Mouse (Mus musculus) embryonic facial prominence, embryonic 10.5 days (tissue): ENCODE results near the gene Ly75. TPM values are rescaled to one million over a fixed set of nuclear protein-coding genes. Genes with fewer than 3 reads are reported as not detected.

Source experiments
- DNase-seq: peaks from one replicate; pipeline ENCODE4 v3.0.0-alpha.2; 2017; ENCODE audit warnings: low spot score
- H3K27ac ChIP-seq: fragments of 300-500 bp; sonication (generic); replicated peaks from 2 replicates; pipeline ENCODE4 v1.5.1; 2016; ENCODE audit warnings: mild to moderate bottlenecking
- H3K27me3 ChIP-seq: fragments of 300-500 bp; sonication (generic); replicated peaks from 2 replicates; pipeline ENCODE4 v1.6.1; 2016; ENCODE audit warnings: low read depth, mild to moderate bottlenecking; ENCODE audit not compliant: poor library complexity, severe bottlenecking
- H3K36me3 ChIP-seq: fragments of 300-500 bp; sonication (generic); replicated peaks from 2 replicates; pipeline ENCODE4 v1.6.1; 2016; ENCODE audit warnings: mild to moderate bottlenecking, moderate library complexity
- H3K4me1 ChIP-seq: fragments of 300-500 bp; sonication (generic); 2 replicates; pipeline ENCODE4 v1.6.1; 2016
- H3K4me3 ChIP-seq: fragments of 300-500 bp; sonication (generic); 2 replicates; pipeline ENCODE4 v1.5.1; 2016; ENCODE audit warnings: mild to moderate bottlenecking, moderate library complexity
- H3K9me3 ChIP-seq: fragments of 300-500 bp; sonication (generic); 2 replicates; pipeline ENCODE4 v1.6.1; 2016; ENCODE audit warnings: mild to moderate bottlenecking
- WGBS: fragments of 180-500 bp; shearing (Covaris S2); methylation state at CpG from one replicate; pipeline ENCODE4 v1.1.7; 2016; 5-methylcytosine and 5-hydroxymethylcytosine counted together
- polyA plus RNA-seq: library from polyadenylated mRNA; unstranded; fragments of >200 nt; fragmentation: Nextera tagmentation; extraction: Ambion mirVana; gene quantifications from 2 replicates; pipeline ENCODE4 v1.2.1, GENCODE M21; 2016

Ly75 gene
- polyA plus RNA-seq, 1 experiment from 2014 or later: 5.6 TPM

- DNase-seq: no peak
- 88% methylated on average over 1 of the region's 1 CpGs for WGBS
- Histone ChIP-seq H3K27ac (no peak overlapping the region), H3K27me3 (peaks cover 12% of the 10 kb centered on the region), H3K4me1 (no peaks in the 10 kb centered on the region; the same call in 1 of the 2 replicates), H3K36me3 (no peaks in the 10 kb centered on the region), H3K4me3 (no peak overlapping the region), H3K9me3 (no peaks in the 10 kb centered on the region)
These were observed 93.7 kb downstream of the Ly75 start for GRCm38 (mm10) chr2:60289451-60289850.

- WGBS: 86% methylated on average over 4 of the region's 4 CpGs
- Histone ChIP-seq H3K27ac (no peak overlapping the region), H3K4me3 (no peak overlapping the region), H3K4me1 (peaks cover 5% of the 10 kb centered on the region), H3K9me3 (no peaks in the 10 kb centered on the region), H3K27me3 (peaks cover 14% of the 10 kb centered on the region), H3K36me3 (no peaks in the 10 kb centered on the region)
- DNase-seq: no peak
These were observed 94.5 kb downstream of the Ly75 start for GRCm38 (mm10) chr2:60288606-60289005.

- H3K4me1 ChIP-seq: peaks cover 16% of the 10 kb centered on the region
- DNase-seq: no peak
- no peaks in the 10 kb centered on the region for H3K36me3 ChIP-seq
- no peaks in the 10 kb centered on the region for H3K9me3 ChIP-seq
- H3K27me3 ChIP-seq: peaks cover 23% of the 10 kb centered on the region
- H3K4me3 ChIP-seq: no peak overlapping the region
- WGBS: 92% methylated on average over 8 of the region's 8 CpGs
- no peak overlapping the region for H3K27ac ChIP-seq
These were observed 97.9 kb downstream of the Ly75 start for GRCm38 (mm10) chr2:60285107-60285617.

GRCm38 (mm10) chr2:60284467-60284821, 98.7 kb downstream of the Ly75 start, which contains the start of gene Cd302:
Gene Cd302 (minus strand): TSS chr2:60284488.
- WGBS: 64% methylated on average over 4 of the region's 4 CpGs
- peak within 1 kb of the TSS; percentile 81 for H3K27ac ChIP-seq

GRCm38 (mm10) chr2:60283751-60284466, 99.2 kb downstream of the Ly75 start:
- Histone ChIP-seq H3K4me1 (peaks cover 16% of the 10 kb centered on the region), H3K27ac (peak overlapping the region; percentile 81), H3K4me3 (peak overlapping the region; percentile 63), H3K9me3 (no peaks in the 10 kb centered on the region), H3K27me3 (peaks cover 23% of the 10 kb centered on the region), H3K36me3 (no peaks in the 10 kb centered on the region)
- DNase-seq: peak; percentile 72
- 1% methylated on average over 42 of the region's 42 CpGs for WGBS

More at GRCm38 (mm10) chr2:60284467-60284821, 98.7 kb downstream of the Ly75 start, which contains the start of gene Cd302:
- DNase-seq: no peak
- Histone ChIP-seq H3K36me3 (no peaks in the 10 kb centered on the region), H3K27me3 (peaks cover 23% of the 10 kb centered on the region), H3K9me3 (no peaks in the 10 kb centered on the region), H3K4me1 (peaks cover 16% of the 10 kb centered on the region), H3K4me3 (peak within 1 kb of the TSS; percentile 63)

GRCm38 (mm10) chr2:60283208-60283750, 99.8 kb downstream of the Ly75 start:
- H3K4me3 ChIP-seq: peak overlapping the region; percentile 63
- DNase-seq: no peak
- H3K4me1 ChIP-seq: peaks cover 16% of the 10 kb centered on the region
- H3K27ac ChIP-seq: peak overlapping the region; percentile 81
- H3K27me3 ChIP-seq: peaks cover 23% of the 10 kb centered on the region
- H3K9me3 ChIP-seq: no peaks in the 10 kb centered on the region
- H3K36me3 ChIP-seq: no peaks in the 10 kb centered on the region
- WGBS: 6% methylated on average over 9 of the region's 9 CpGs

- Histone ChIP-seq H3K4me1 (peaks cover 16% of the 10 kb centered on the region), H3K9me3 (no peaks in the 10 kb centered on the region), H3K36me3 (no peaks in the 10 kb centered on the region; the same call in 1 of the 2 replicates), H3K4me3 (peak overlapping the region; percentile 63; the same call in 1 of the 2 replicates), H3K27me3 (peaks cover 23% of the 10 kb centered on the region), H3K27ac (no peak overlapping the region)
- 61% methylated on average over 4 of the region's 4 CpGs for WGBS
- no peak for DNase-seq
These were observed 100.5 kb downstream of the Ly75 start for GRCm38 (mm10) chr2:60282625-60283024.

- Histone ChIP-seq H3K27ac (no peak overlapping the region), H3K4me1 (peaks cover 10% of the 10 kb centered on the region), H3K27me3 (0 out of 2 replicates have a peak, but pooled peaks cover 9% of the 10 kb centered on the region), H3K36me3 (peaks cover 9% of the 10 kb centered on the region), H3K4me3 (no peak overlapping the region), H3K9me3 (no peaks in the 10 kb centered on the region)
- DNase-seq: no peak
- WGBS: 91% methylated on average over 4 of the region's 4 CpGs
These were observed 104.5 kb downstream of the Ly75 start for GRCm38 (mm10) chr2:60278627-60279026.

- peak; percentile 4 for DNase-seq
- no peaks in the 10 kb centered on the region for H3K27me3 ChIP-seq
- no peak overlapping the region for H3K27ac ChIP-seq
- 93% methylated on average over 14 of the region's 14 CpGs for WGBS
- peaks cover 34% of the 10 kb centered on the region for H3K36me3 ChIP-seq
- 0 out of 2 replicates have a peak, but pooled peaks cover 3% of the 10 kb centered on the region for H3K9me3 ChIP-seq
- no peak overlapping the region for H3K4me3 ChIP-seq
- H3K4me1 ChIP-seq: peaks cover 11% of the 10 kb centered on the region
These were observed 113.1 kb downstream of the Ly75 start for GRCm38 (mm10) chr2:60269856-60270479.

- peak overlapping the region; percentile 61 for H3K27ac ChIP-seq
- no peaks in the 10 kb centered on the region for H3K27me3 ChIP-seq
- H3K9me3 ChIP-seq: 0 out of 2 replicates have a peak, but pooled peaks cover 3% of the 10 kb centered on the region
- H3K4me3 ChIP-seq: no peak overlapping the region
- DNase-seq: peak; percentile 10
- 61% methylated on average over 1 of the region's 1 CpGs for WGBS
- peaks cover 11% of the 10 kb centered on the region for H3K4me1 ChIP-seq
- H3K36me3 ChIP-seq: peaks cover 24% of the 10 kb centered on the region
These were observed 115.5 kb downstream of the Ly75 start for GRCm38 (mm10) chr2:60267567-60267966.

GRCm38 (mm10) chr2:60260621-60261350, 122.3 kb downstream of the Ly75 start:
- whole genome bisulfite sequencing: 88% methylated on average over 5 of the region's 5 CpGs
- Histone ChIP-seq H3K27me3 (no peaks in the 10 kb centered on the region), H3K27ac (no peak overlapping the region), H3K9me3 (0 out of 2 replicates have a peak, but pooled peaks cover 3% of the 10 kb centered on the region), H3K36me3 (peaks cover 12% of the 10 kb centered on the region), H3K4me1 (no peaks in the 10 kb centered on the region), H3K4me3 (no peak overlapping the region)
- DNase-seq: no peak

GRCm38 (mm10) chr2:60259186-60259585, 123.9 kb downstream of the Ly75 start:
- WGBS: 97% methylated on average over 5 of the region's 5 CpGs
- H3K4me3 ChIP-seq: no peak overlapping the region

More at GRCm38 (mm10) chr2:60259186-60259585, 123.9 kb downstream of the Ly75 start:
- H3K36me3 ChIP-seq: peaks cover 24% of the 10 kb centered on the region
- H3K4me1 ChIP-seq: no peaks in the 10 kb centered on the region
- H3K27ac ChIP-seq: no peak overlapping the region
- 0 out of 2 replicates have a peak, but pooled peaks cover 3% of the 10 kb centered on the region for H3K9me3 ChIP-seq
- H3K27me3 ChIP-seq: no peaks in the 10 kb centered on the region
- no peak for DNase-seq
